In genomic region chrX:73685629-73686028, GRCm38 (mm10) we compare ENCODE assay signal across 9 mouse cellular contexts. TPM values are rescaled to one million over a fixed set of nuclear protein-coding genes. Genes with fewer than 3 reads are reported as not detected.
DNase-seq lines count a peak whose midpoint lies in the region; ATAC-seq and TF ChIP-seq lines count a peak whose summit lies in the region.
"Had no signal": no experiment of that assay in that cellular context is flagged by ENCODE, and none has a peak within 500 bp of the region (broad histone marks: within the 10 kb centered on the region; RNA-seq: fewer than 3 reads in every experiment).

No protein-coding gene starts in this region.

- no peak overlapping the region for H3K9ac ChIP-seq in ES-E14 (ENCODE audit: insufficient read depth, low read depth, low read length, poor library complexity, severe bottlenecking)
- no peak overlapping the region for H3K9ac ChIP-seq in midbrain, postnatal 0 days (replicated peaks; ENCODE audit: low read length, poor library complexity, severe bottlenecking)

- no peak overlapping the region for H3K4me2 ChIP-seq in midbrain, postnatal 0 days (ENCODE audit: low read depth, low read length, poor library complexity, severe bottlenecking)

- H3K36me3 ChIP-seq in ES-E14 (ENCODE audit: control insufficient read depth, insufficient read depth, low read length, poor library complexity, severe bottlenecking) = peaks cover 41% of the 10 kb centered on the region
- H3K36me3 ChIP-seq in kidney, adult 2 months (ENCODE audit: control insufficient read depth, insufficient read depth, low read length) = no peaks in the 10 kb centered on the region; the same call in none of the 2 replicates
- H3K36me3 ChIP-seq in midbrain, postnatal 0 days (ENCODE audit: insufficient read depth, low read length) = peaks cover 5% of the 10 kb centered on the region; the same call in 1 of the 2 replicates

- no peaks in the 10 kb centered on the region for H3K9me3 ChIP-seq in ES-E14 (ENCODE audit: control insufficient read depth, insufficient read depth, low read depth, low read length)
- no peaks in the 10 kb centered on the region for H3K9me3 ChIP-seq in midbrain, postnatal 0 days (ENCODE audit: low read length)
- H3K9me3 ChIP-seq: megakaryocyte, embryonic 14.5 days had no signal

- DNase-seq in ES-E14 (ENCODE audit: low read depth, low spot score) (no peak), R1 (ENCODE audit: low read depth, low spot score) (peak; percentile 68)
- peak; percentile 35 to 61 for DNase-seq in gastrocnemius, adult 8-10 months (ENCODE audit: low spot score in 2 of 2)
- DNase-seq in kidney, adult 2 months = peak; percentile 83
- no peak for DNase-seq in midbrain, postnatal 0 days (ENCODE audit: low spot score)
- no peak for DNase-seq in thymus, postnatal 14 days
- DNase-seq in right cerebral cortex, adult 2 months (ENCODE audit: low spot score in 2 of 2) = no peak
- DNase-seq: retina, postnatal 1 day had no signal

- in situ Hi-C loops in ES-E14 (cut with MboI; ENCODE audit: low sequenced_read_pairs in 2 of 2, unreplicated experiment in 2 of 2) = no loop called here

- no peak for ATAC-seq in midbrain, postnatal 0 days (ENCODE audit: low FRiP score)

- no peak overlapping the region for H3K4me3 ChIP-seq in ES-E14 (ENCODE audit: insufficient read depth in 1 of 2, low read depth in 1 of 2, low read length in 2 of 2, poor library complexity in 1 of 2, severe bottlenecking in 1 of 2)
- no peak overlapping the region for H3K4me3 ChIP-seq in kidney, adult 2 months (ENCODE audit: insufficient read depth, low read depth, low read length)
- no peak overlapping the region for H3K4me3 ChIP-seq in midbrain, postnatal 0 days (ENCODE audit: low read depth, low read length)
- H3K4me3 ChIP-seq: megakaryocyte, embryonic 14.5 days had no signal

- TF ChIP-seq POLR2A in kidney, adult 2 months (IDR thresholded peaks at IDR 0.05; ENCODE audit: low read depth, low read length) = no peak

- peaks cover 2 to 18% of the 10 kb centered on the region in 2 experiments; a peak in 2 of 4 replicates for H3K4me1 ChIP-seq in ES-E14 (ENCODE audit: control insufficient read depth in 2 of 2, insufficient read depth in 2 of 2, low read length in 2 of 2, poor library complexity in 1 of 2)
- peaks cover 20% of the 10 kb centered on the region for H3K4me1 ChIP-seq in kidney, adult 2 months (ENCODE audit: control insufficient read depth, insufficient read depth, low read length)
- no peaks in the 10 kb centered on the region for H3K4me1 ChIP-seq in midbrain, postnatal 0 days (ENCODE audit: insufficient read depth, low read length)

- 0 out of 2 replicates have a peak overlapping the region, but pooled peaks have one; percentile 43 for H3K27ac ChIP-seq in ES-E14 (ENCODE audit: insufficient read depth, low read depth, low read length, poor library complexity, severe bottlenecking)
- peak overlapping the region; percentile 99 for H3K27ac ChIP-seq in kidney, adult 2 months (ENCODE audit: insufficient read depth, low read depth, low read length)
- no peak overlapping the region for H3K27ac ChIP-seq in midbrain, postnatal 0 days (ENCODE audit: low read depth, low read length)

- TF ChIP-seq CTCF in kidney, adult 2 months (conservative IDR thresholded peaks at IDR 0.05; ENCODE audit: insufficient read depth, insufficient read length, low read depth, low read length) = no peak
- TF ChIP-seq CTCF in midbrain, postnatal 0 days (IDR thresholded peaks at IDR 0.05) = no peak

- WGBS in kidney, adult 2 months = 25% methylated on average over 3 of the region's 3 CpGs
- 87% methylated on average over 3 of the region's 3 CpGs for WGBS in midbrain, postnatal 0 days

- no peaks in the 10 kb centered on the region for H3K27me3 ChIP-seq in kidney, adult 2 months (replicated peaks; ENCODE audit: control insufficient read depth, insufficient read depth, low read length)
- H3K27me3 ChIP-seq in midbrain, postnatal 0 days (ENCODE audit: insufficient read depth, low read length) = no peaks in the 10 kb centered on the region

TF ChIP-seq in ES-E14, 5 proteins besides CTCF, POLR2A, EP300 and RAD21:
- TF ChIP-seq HCFC1 (IDR thresholded peaks at IDR 0.05; ENCODE audit: borderline replicate concordance, insufficient read depth, low read length) (no peak), MAFK (IDR thresholded peaks at IDR 0.05; ENCODE audit: insufficient read depth, low read depth, low read length) (no peak), ZNF384 (IDR thresholded peaks at IDR 0.05; ENCODE audit: low read depth, low read length) (no peak), CHD2 (IDR thresholded peaks at IDR 0.05; ENCODE audit: low read depth, low read length) (no peak), ZC3H11A (IDR thresholded peaks at IDR 0.05; ENCODE audit: borderline replicate concordance, low read depth, low read length) (no peak)

RNA-seq across cellular contexts. Expression of gene Slc6a8, which starts 12.7 kb away (rescaled TPM):
- 83.4 and 133 TPM in 2 replicates for total RNA-seq in ES-E14 (2012; rRNA removed)
- 100 to 1,000 TPM in 3 of 4 experiments, 10 to 100 TPM in 1; 95.0 to 131 (median 122) TPM for total RNA-seq in gastrocnemius, adult 8-10 months (2022)
- polyA plus RNA-seq in kidney, adult 2 months (2012; rRNA removed) = 228 and 237 TPM in 2 replicates
- 49.5 and 69.4 TPM in 2 replicates for total RNA-seq in midbrain, postnatal 0 days (2014; rRNA removed)
- polyA plus RNA-seq in midbrain, postnatal 0 days (2015; fragmentation: Nextera tagmentation; extraction: Ambion mirVana) = 6.0 and 6.6 TPM in 2 replicates

RNA-seq across cellular contexts. Expression of gene Pnck, which starts 25.7 kb away (rescaled TPM):
- total RNA-seq in ES-E14 (2012; rRNA removed) = 2.0 and 4.9 TPM in 2 replicates
- 10 to 100 TPM in 2 of 4 experiments, 1 to 10 TPM in 2; 7.8 to 10.8 (median 10.2) TPM for total RNA-seq in gastrocnemius, adult 8-10 months (2022)
- 1.3 and 2.3 TPM in 2 replicates for polyA plus RNA-seq in kidney, adult 2 months (2012; rRNA removed)
- 89.4 and 136 TPM in 2 replicates for total RNA-seq in midbrain, postnatal 0 days (2014; rRNA removed)
- 159 and 172 TPM in 2 replicates for polyA plus RNA-seq in midbrain, postnatal 0 days (2015; fragmentation: Nextera tagmentation; extraction: Ambion mirVana)

RNA-seq across cellular contexts. Expression of gene Bcap31, which starts 30.3 kb away (rescaled TPM):
- total RNA-seq in ES-E14 (2012; rRNA removed) = 246 and 314 TPM in 2 replicates
- 10 to 100 TPM; 51.3 to 65.3 (median 61.4) TPM for total RNA-seq in gastrocnemius, adult 8-10 months (2022)
- polyA plus RNA-seq in kidney, adult 2 months (2012; rRNA removed) = 81.7 and 111 TPM in 2 replicates
- 48.7 and 58.1 TPM in 2 replicates for total RNA-seq in midbrain, postnatal 0 days (2014; rRNA removed)
- polyA plus RNA-seq in midbrain, postnatal 0 days (2015; fragmentation: Nextera tagmentation; extraction: Ambion mirVana) = 133 and 134 TPM in 2 replicates

RNA-seq across cellular contexts. Expression of gene Abcd1, which starts 30.8 kb away (rescaled TPM):
- 4.2 and 5.0 TPM in 2 replicates for total RNA-seq in ES-E14 (2012; rRNA removed)
- total RNA-seq in gastrocnemius, adult 8-10 months (2022) = 10 to 100 TPM; 16.6 to 20.5 (median 19.7) TPM
- polyA plus RNA-seq in kidney, adult 2 months (2012; rRNA removed) = 20.0 and 20.2 TPM in 2 replicates
- total RNA-seq in midbrain, postnatal 0 days (2014; rRNA removed) = 16.7 and 19.2 TPM in 2 replicates
- polyA plus RNA-seq in midbrain, postnatal 0 days (2015; fragmentation: Nextera tagmentation; extraction: Ambion mirVana) = 7.9 and 9.0 TPM in 2 replicates

RNA-seq across cellular contexts. Expression of gene Dusp9, which starts 46.4 kb away (rescaled TPM):
- 124 and 197 TPM in 2 replicates for total RNA-seq in ES-E14 (2012; rRNA removed)
- not detected for total RNA-seq in gastrocnemius, adult 8-10 months (2022)
- polyA plus RNA-seq in kidney, adult 2 months (2012; rRNA removed) = 8.4 and 9.2 TPM in 2 replicates
- total RNA-seq in midbrain, postnatal 0 days (2014; rRNA removed) = 1.4 and 2.1 TPM in 2 replicates
- polyA plus RNA-seq in midbrain, postnatal 0 days (2015; fragmentation: Nextera tagmentation; extraction: Ambion mirVana) = 0.39 and 0.68 TPM in 2 replicates

Comparison
In these comparisons a context has a peak if more than half of its experiments do, and no peak if none do; other contexts are left out.
1. DNase-seq: peak in R1 (single experiment), gastrocnemius, adult 8-10 months (2 of 2) and kidney, adult 2 months (single experiment); none in ES-E14 (single experiment), midbrain, postnatal 0 days (single experiment), thymus, postnatal 14 days (single experiment) and right cerebral cortex, adult 2 months (0 of 2).